Mouse (Mus musculus) forebrain, embryonic 16.5 days (tissue): Measurements from ENCODE around the gene Cpa4. TPM values are rescaled to one million over a fixed set of nuclear protein-coding genes. Genes with fewer than 3 reads are reported as not detected.

Experiments
- ATAC-seq: fragments of 200-750 bp; cut with Nextera tagmentation; 2 replicates; pipeline ENCODE4 v1.8.0; 2017; ENCODE audit warnings: mild to moderate bottlenecking, moderate library complexity
- H3K27ac ChIP-seq: fragments of 300-500 bp; sonication (generic); 2 replicates; pipeline ENCODE4 v1.5.1; 2014; ENCODE audit warnings: low read length, control low read depth
- H3K27me3 ChIP-seq: fragments of 300-500 bp; sonication (generic); replicated peaks from 2 replicates; pipeline ENCODE4 v1.6.1; 2014; ENCODE audit warnings: low read length; ENCODE audit not compliant: control insufficient read depth, insufficient read depth
- H3K36me3 ChIP-seq: fragments of 300-500 bp; sonication (generic); 2 replicates; pipeline ENCODE4 v1.6.1; 2014; ENCODE audit not compliant: control insufficient read depth, insufficient read depth
- H3K4me1 ChIP-seq: fragments of 300-500 bp; sonication (generic); replicated peaks from 2 replicates; pipeline ENCODE4 v1.6.1; 2014; ENCODE audit warnings: low read length; ENCODE audit not compliant: control insufficient read depth, insufficient read depth
- H3K4me2 ChIP-seq: fragments of 300-500 bp; sonication (generic); 2 replicates; pipeline ENCODE4 v1.6.1; 2014; ENCODE audit warnings: mild to moderate bottlenecking, low read length, control low read depth
- H3K4me3 ChIP-seq: fragments of 300-500 bp; sonication (generic); replicated peaks from 2 replicates; pipeline ENCODE4 v1.5.1; 2014; ENCODE audit warnings: mild to moderate bottlenecking, low read length, control low read depth
- H3K9ac ChIP-seq: fragments of 300-500 bp; sonication (generic); replicated peaks from 2 replicates; pipeline ENCODE4 v1.6.1; 2014; ENCODE audit warnings: low read depth, low read length, control low read depth
- H3K9me3 ChIP-seq: fragments of 300-500 bp; sonication (generic); 2 replicates; pipeline ENCODE4 v1.6.1; 2016; ENCODE audit warnings: low read length; ENCODE audit not compliant: control insufficient read depth
- WGBS: fragments of 180-500 bp; shearing (Covaris S2); extraction: QIAGEN DNeasy Blood & Tissue Kit; methylation state at CpG from one replicate; pipeline ENCODE4 v1.1.7; 2014; 5-methylcytosine and 5-hydroxymethylcytosine counted together
- polyA plus RNA-seq: library from polyadenylated mRNA; unstranded; fragments of >200 nt; fragmentation: Nextera tagmentation; extraction: Ambion mirVana; gene quantifications from 2 replicates; pipeline ENCODE4 v1.2.1, GENCODE M21; 2015

Gene Cpa4
- polyA plus RNA-seq, 1 experiment from 2014 or later: 1.6 TPM

DNA sequence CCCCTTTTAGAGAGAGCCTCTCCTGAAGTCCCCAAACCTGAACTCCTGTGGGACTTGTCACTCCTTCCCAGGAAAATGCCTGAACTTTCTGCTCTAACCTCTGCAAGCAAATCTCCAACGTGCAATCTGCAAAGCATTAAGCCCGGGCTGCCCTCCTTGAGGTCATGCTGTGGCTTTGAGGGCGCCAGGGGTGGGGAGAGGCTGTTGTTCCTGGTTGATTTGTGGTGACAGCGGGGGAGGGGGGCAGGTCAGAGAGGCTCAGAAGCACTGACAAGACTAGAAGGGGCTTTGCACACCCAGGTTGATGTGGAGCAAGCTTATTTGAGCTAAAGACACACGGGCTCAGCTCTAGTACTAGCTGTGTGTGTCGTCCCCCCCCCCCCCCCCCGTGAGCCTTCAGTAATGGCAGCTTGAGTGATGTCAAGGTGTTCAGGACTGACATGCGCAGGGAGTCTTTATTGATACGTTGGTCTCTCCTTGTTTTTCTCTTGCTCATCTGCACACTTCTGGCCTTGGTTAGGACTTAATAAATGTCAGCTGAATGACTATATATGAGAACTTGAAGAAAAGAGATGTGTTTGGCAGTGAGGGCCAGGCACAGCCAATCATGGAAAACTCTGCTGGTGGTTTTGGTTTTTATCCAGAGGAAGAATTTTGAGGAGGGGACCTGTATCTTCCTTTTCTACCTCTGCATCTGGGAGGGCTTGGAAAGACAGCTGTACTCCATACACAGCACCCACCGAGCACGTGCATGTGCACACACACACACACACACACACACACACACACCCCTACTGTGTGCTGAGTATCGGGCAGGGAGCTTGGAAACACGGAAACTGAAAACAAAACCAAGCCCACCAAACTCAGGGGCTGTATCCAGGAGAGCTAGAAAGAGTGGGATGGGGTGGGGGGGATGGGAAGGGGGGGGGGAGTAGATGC is 49.1 kb downstream of the Cpa4 start:
- 4% methylated on average over 13 of the region's 13 CpGs for WGBS
- Histone ChIP-seq H3K4me2 (peak overlapping the region; percentile 51), H3K4me1 (peaks cover 41% of the 10 kb centered on the region), H3K4me3 (peak overlapping the region; percentile 37), H3K9ac (peak overlapping the region; percentile 48), H3K36me3 (no peaks in the 10 kb centered on the region), H3K27me3 (no peaks in the 10 kb centered on the region), H3K9me3 (no peaks in the 10 kb centered on the region), H3K27ac (peak overlapping the region; percentile 69)
- no peak; the same call in 1 of the 2 replicates for ATAC-seq

DNA sequence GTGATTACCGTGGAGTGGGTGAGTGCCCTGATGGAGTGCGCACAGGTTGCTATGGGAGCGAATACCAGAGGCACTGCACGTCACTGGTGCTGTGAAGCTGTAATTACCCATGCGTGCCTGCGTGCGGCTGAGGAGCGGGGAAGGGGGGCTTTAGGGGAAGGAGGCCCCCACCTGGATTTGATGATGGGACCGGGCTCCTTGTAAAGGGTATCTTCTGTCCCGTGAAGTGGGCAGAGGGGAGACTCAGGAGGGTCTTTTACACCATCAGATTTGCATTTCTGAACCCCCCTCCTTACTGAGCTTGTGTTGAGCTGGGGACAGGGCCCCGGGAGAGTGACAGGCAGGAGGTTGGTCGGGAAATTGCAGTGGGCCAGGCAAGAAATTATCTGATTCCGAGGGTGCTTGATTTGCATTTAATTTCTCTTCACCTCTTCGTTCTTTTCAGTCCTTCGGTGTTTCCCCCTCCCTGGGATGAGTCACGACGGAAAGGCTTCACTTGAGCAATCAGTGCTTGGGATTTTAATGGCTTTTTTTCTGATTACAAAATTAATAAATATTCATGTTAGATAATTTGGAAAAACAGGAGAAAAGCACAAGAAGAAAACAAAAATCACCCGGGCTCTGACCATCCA is 49.9 kb downstream of the Cpa4 start:
- H3K36me3 ChIP-seq: no peaks in the 10 kb centered on the region
- H3K27me3 ChIP-seq: no peaks in the 10 kb centered on the region
- WGBS: 3% methylated on average over 18 of the region's 18 CpGs
- peak overlapping the region; percentile 51 for H3K4me2 ChIP-seq
- H3K4me1 ChIP-seq: peaks cover 41% of the 10 kb centered on the region
- H3K4me3 ChIP-seq: peak overlapping the region; percentile 37
- H3K27ac ChIP-seq: peak overlapping the region; percentile 69
- no peaks in the 10 kb centered on the region for H3K9me3 ChIP-seq
- peak; percentile 96 for ATAC-seq
- H3K9ac ChIP-seq: peak overlapping the region; percentile 48

GRCm38 (mm10) chr6:30618735-30619134 is 50.6 kb downstream of the Cpa4 start:
- ATAC-seq: no peak
- Histone ChIP-seq H3K27me3 (no peaks in the 10 kb centered on the region), H3K4me3 (no peak overlapping the region), H3K27ac (peak overlapping the region; percentile 69), H3K36me3 (no peaks in the 10 kb centered on the region), H3K9me3 (no peaks in the 10 kb centered on the region), H3K4me1 (peaks cover 41% of the 10 kb centered on the region), H3K9ac (no peak overlapping the region), H3K4me2 (no peak overlapping the region)
- 25% methylated on average over 6 of the region's 6 CpGs for WGBS

- WGBS: 63% methylated on average over 5 of the region's 5 CpGs
- Histone ChIP-seq H3K36me3 (no peaks in the 10 kb centered on the region), H3K4me3 (no peak overlapping the region), H3K4me1 (peaks cover 38% of the 10 kb centered on the region), H3K9me3 (no peaks in the 10 kb centered on the region), H3K27me3 (no peaks in the 10 kb centered on the region), H3K4me2 (no peak overlapping the region), H3K27ac (no peak overlapping the region; the same call in 1 of the 2 replicates), H3K9ac (no peak overlapping the region)
- ATAC-seq: no peak
These were observed 51.4 kb downstream of the Cpa4 start for GRCm38 (mm10) chr6:30619606-30620005.

DNA sequence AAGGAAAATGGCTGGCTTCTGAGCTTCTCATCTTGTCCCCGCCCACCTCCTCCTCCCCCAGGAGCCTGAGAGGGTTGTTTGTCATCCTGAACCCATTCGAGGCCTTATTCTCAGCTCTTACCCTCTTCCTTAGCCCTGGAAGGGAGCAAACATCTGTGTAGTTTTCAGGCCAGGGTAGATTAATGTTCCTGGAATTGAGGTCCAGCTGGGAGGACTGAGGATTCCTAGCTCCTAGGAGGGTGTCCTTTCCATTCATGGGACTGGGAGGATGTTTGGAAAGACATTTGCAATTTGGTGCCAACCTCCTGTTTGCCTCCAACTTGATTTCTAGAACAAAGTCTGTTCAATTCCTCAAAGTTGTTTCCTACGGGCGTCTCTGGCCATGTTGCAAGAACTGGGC is 52.4 kb downstream of the Cpa4 start:
- H3K4me1 ChIP-seq: peaks cover 37% of the 10 kb centered on the region
- H3K9me3 ChIP-seq: no peaks in the 10 kb centered on the region
- H3K27ac ChIP-seq: no peak overlapping the region
- ATAC-seq: no peak
- no peak overlapping the region for H3K4me3 ChIP-seq
- no peaks in the 10 kb centered on the region for H3K27me3 ChIP-seq
- no peaks in the 10 kb centered on the region for H3K36me3 ChIP-seq
- 84% methylated on average over 4 of the region's 4 CpGs for WGBS
- no peak overlapping the region for H3K9ac ChIP-seq
- no peak overlapping the region for H3K4me2 ChIP-seq

- peaks cover 33% of the 10 kb centered on the region for H3K4me1 ChIP-seq
- no peak for ATAC-seq
- no peaks in the 10 kb centered on the region for H3K36me3 ChIP-seq
- no peak overlapping the region for H3K4me2 ChIP-seq
- no peaks in the 10 kb centered on the region for H3K9me3 ChIP-seq
- no peaks in the 10 kb centered on the region for H3K27me3 ChIP-seq
- no peak overlapping the region for H3K27ac ChIP-seq
- no peak overlapping the region for H3K4me3 ChIP-seq
- 93% methylated on average over 6 of the region's 6 CpGs for WGBS
- no peak overlapping the region for H3K9ac ChIP-seq
These were observed 52.8 kb downstream of the Cpa4 start for GRCm38 (mm10) chr6:30620994-30621393.

DNA sequence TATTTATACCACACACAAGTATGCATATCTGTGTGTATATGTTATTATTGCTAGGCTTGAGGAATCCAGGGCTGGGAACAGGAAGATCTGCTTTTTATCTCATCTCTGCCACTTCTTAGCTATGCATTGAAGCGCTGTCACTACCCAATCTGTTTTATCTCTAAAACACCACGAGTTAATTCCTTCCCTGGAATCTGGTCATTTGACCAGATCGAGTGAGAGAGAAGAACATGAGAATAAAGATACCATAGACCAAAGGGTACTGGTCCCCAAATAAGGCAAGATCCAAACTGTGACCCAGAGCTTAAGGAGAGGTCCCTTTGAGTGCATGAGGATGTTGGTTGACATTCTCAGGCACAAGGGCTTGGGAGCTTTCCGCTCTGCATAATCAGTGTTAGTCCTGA is 53.8 kb downstream of the Cpa4 start:
- H3K4me3 ChIP-seq: no peak overlapping the region
- no peak for ATAC-seq
- H3K4me2 ChIP-seq: no peak overlapping the region
- no peaks in the 10 kb centered on the region for H3K36me3 ChIP-seq
- H3K9ac ChIP-seq: no peak overlapping the region
- peaks cover 23% of the 10 kb centered on the region for H3K4me1 ChIP-seq
- 87% methylated on average over 4 of the region's 4 CpGs for WGBS
- no peaks in the 10 kb centered on the region for H3K27me3 ChIP-seq
- no peak overlapping the region for H3K27ac ChIP-seq
- no peaks in the 10 kb centered on the region for H3K9me3 ChIP-seq

- peaks cover 8% of the 10 kb centered on the region; the same call in 1 of the 2 replicates for H3K4me1 ChIP-seq
These were observed 56.6 kb downstream of the Cpa4 start for GRCm38 (mm10) chr6:30624763-30625162.

DNA sequence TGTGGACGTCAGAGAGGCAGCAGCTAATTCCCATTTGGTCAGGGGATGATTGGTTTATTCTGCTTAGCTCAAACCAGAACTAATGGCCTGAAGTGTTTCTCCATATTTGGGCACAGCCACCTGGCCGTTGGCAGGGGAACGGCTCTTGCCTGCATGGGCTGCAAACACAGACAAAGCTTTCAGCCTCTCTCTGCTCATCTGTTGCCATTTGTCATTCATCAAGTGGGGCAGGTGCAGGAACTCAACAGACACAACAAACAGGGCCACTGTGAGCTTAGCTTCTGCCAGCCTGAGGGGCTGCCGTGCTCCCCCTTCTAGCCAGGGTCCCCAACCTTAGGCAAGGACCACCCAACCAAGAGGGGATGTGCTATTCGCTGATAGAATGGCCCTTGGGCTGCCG is 60.0 kb downstream of the Cpa4 start:
- no peak overlapping the region for H3K4me3 ChIP-seq
- H3K9me3 ChIP-seq: no peaks in the 10 kb centered on the region
- H3K4me2 ChIP-seq: no peak overlapping the region
- no peak overlapping the region for H3K9ac ChIP-seq
- peak; percentile 55 for ATAC-seq
- H3K27me3 ChIP-seq: no peaks in the 10 kb centered on the region
- H3K36me3 ChIP-seq: no peaks in the 10 kb centered on the region
- H3K4me1 ChIP-seq: peaks cover 5% of the 10 kb centered on the region; the same call in 1 of the 2 replicates
- no peak overlapping the region for H3K27ac ChIP-seq
- WGBS: 47% methylated on average over 6 of the region's 6 CpGs

More at GRCm38 (mm10) chr6:30624763-30625162, 56.6 kb downstream of the Cpa4 start:
- H3K4me2 ChIP-seq: no peak overlapping the region
- H3K4me3 ChIP-seq: no peak overlapping the region
- no peaks in the 10 kb centered on the region for H3K9me3 ChIP-seq
- H3K9ac ChIP-seq: no peak overlapping the region
- H3K36me3 ChIP-seq: no peaks in the 10 kb centered on the region
- ATAC-seq: no peak
- WGBS: 93% methylated on average over 9 of the region's 9 CpGs
- no peak overlapping the region for H3K27ac ChIP-seq
- H3K27me3 ChIP-seq: no peaks in the 10 kb centered on the region
